Mouse (Mus musculus): Measurements from ENCODE around the gene Dpp3. TPM values are rescaled to one million over a fixed set of nuclear protein-coding genes. Genes with fewer than 3 reads are reported as not detected.
A peak's percentile ranks its signal among the peaks of the same experiment; 100 is the strongest.
"Not testable (repeated sequence)": the region's sequence is repeated elsewhere in the genome, so short reads cannot be mapped to it uniquely, and the experiment has no call there.

Gene Dpp3
- polyA plus RNA-seq (2015; fragmentation: Nextera tagmentation; extraction: Ambion mirVana): 107 and 122 TPM in 2 replicates

GRCm38 (mm10) chr19:4927904-4928531 lies at the start of gene Dpp3:
Gene Dpp3 (minus strand): TSS chr19:4928287.
- H3K36me3 ChIP-seq: peaks cover 19% of the 10 kb centered on the region
- peak; percentile 99 for ATAC-seq (ENCODE audit: insufficient read depth, low FRiP score, low read depth)
- under 1% methylated on average over 32 of the region's 32 CpGs for WGBS

GRCm38 (mm10) chr19:4968236-4968635 lies 40.1 kb upstream of the Dpp3 start:
- no peaks in the 10 kb centered on the region for H3K4me1 ChIP-seq
- peaks cover 10% of the 10 kb centered on the region for H3K36me3 ChIP-seq
- no peak overlapping the region for H3K4me3 ChIP-seq (replicated peaks)
- H3K9me3 ChIP-seq: no peaks in the 10 kb centered on the region
- H3K4me2 ChIP-seq: no peak overlapping the region
- ATAC-seq (ENCODE audit: insufficient read depth, low FRiP score, low read depth): no peak
- WGBS: 61% methylated on average over 2 of the region's 2 CpGs
- H3K27ac ChIP-seq: no peak overlapping the region
- H3K9ac ChIP-seq: no peak overlapping the region
- H3K27me3 ChIP-seq (replicated peaks): no peaks in the 10 kb centered on the region

More at GRCm38 (mm10) chr19:4927904-4928531, at the start of gene Dpp3:
- Histone ChIP-seq H3K9ac (peak within 1 kb of the TSS; percentile 60), H3K4me1 (peaks cover 14% of the 10 kb centered on the region), H3K9me3 (no peaks in the 10 kb centered on the region), H3K27me3 (replicated peaks) (no peaks in the 10 kb centered on the region), H3K4me2 (peak within 1 kb of the TSS; percentile 73), H3K4me3 (replicated peaks) (peak within 1 kb of the TSS; percentile 70), H3K27ac (peak within 1 kb of the TSS; percentile 64; the same call in 1 of the 2 replicates)

- peak within 1 kb of the TSS; percentile 98 for H3K4me3 ChIP-seq (replicated peaks)
- ATAC-seq (ENCODE audit: insufficient read depth, low FRiP score, low read depth): peak; percentile 97
- H3K27ac ChIP-seq: peak within 1 kb of the TSS; percentile 84
- H3K4me1 ChIP-seq: peaks cover 7% of the 10 kb centered on the region; the same call in 1 of the 2 replicates
- under 1% methylated on average over 34 of the region's 34 CpGs for WGBS
- H3K36me3 ChIP-seq: peaks cover 10% of the 10 kb centered on the region
- H3K4me2 ChIP-seq: peak within 1 kb of the TSS; percentile 66
- H3K9me3 ChIP-seq: no peaks in the 10 kb centered on the region
- peak within 1 kb of the TSS; percentile 85 for H3K9ac ChIP-seq
- H3K27me3 ChIP-seq (replicated peaks): no peaks in the 10 kb centered on the region
These were observed 34.0 kb upstream of the Dpp3 start, which contains the start of gene Mrpl11 for GRCm38 (mm10) chr19:4961928-4962601. Gene Mrpl11 (plus strand): TSS chr19:4962147.

- not testable (repeated sequence) for H3K4me3 ChIP-seq (replicated peaks); H3K27ac ChIP-seq; H3K9me3 ChIP-seq; H3K27me3 ChIP-seq (replicated peaks); H3K4me2 ChIP-seq; ATAC-seq (ENCODE audit: insufficient read depth, low FRiP score, low read depth); H3K9ac ChIP-seq; H3K4me1 ChIP-seq; H3K36me3 ChIP-seq
- 79% methylated on average over 9 of the region's 9 CpGs for WGBS
These were observed 20.6 kb upstream of the Dpp3 start for GRCm38 (mm10) chr19:4948641-4949040.

GRCm38 (mm10) chr19:4945540-4945939 lies 17.5 kb upstream of the Dpp3 start:
- 44% methylated on average over 6 of the region's 6 CpGs for WGBS
- Histone ChIP-seq H3K9ac (no peak overlapping the region), H3K4me1 (0 out of 2 replicates have a peak, but pooled peaks cover 5% of the 10 kb centered on the region), H3K4me3 (replicated peaks) (no peak overlapping the region), H3K4me2 (no peak overlapping the region), H3K9me3 (no peaks in the 10 kb centered on the region), H3K27ac (no peak overlapping the region), H3K27me3 (replicated peaks) (0 out of 2 replicates have a peak, but pooled peaks cover 4% of the 10 kb centered on the region), H3K36me3 (no peaks in the 10 kb centered on the region)
- no peak for ATAC-seq (ENCODE audit: insufficient read depth, low FRiP score, low read depth)

GRCm38 (mm10) chr19:4943253-4943588 lies 15.1 kb upstream of the Dpp3 start:
- WGBS: 6% methylated on average over 13 of the region's 13 CpGs
- Histone ChIP-seq H3K4me2 (peak overlapping the region; percentile 96), H3K27ac (no peak overlapping the region), H3K4me3 (replicated peaks) (peak overlapping the region; percentile 66), H3K9me3 (no peaks in the 10 kb centered on the region), H3K4me1 (0 out of 2 replicates have a peak, but pooled peaks cover 5% of the 10 kb centered on the region), H3K36me3 (no peaks in the 10 kb centered on the region), H3K9ac (no peak overlapping the region), H3K27me3 (replicated peaks) (0 out of 2 replicates have a peak, but pooled peaks cover 4% of the 10 kb centered on the region)
- ATAC-seq (ENCODE audit: insufficient read depth, low FRiP score, low read depth): peak; percentile 44; the same call in 1 of the 2 replicates

- H3K4me1 ChIP-seq: 0 out of 2 replicates have a peak, but pooled peaks cover 5% of the 10 kb centered on the region
- H3K36me3 ChIP-seq: no peaks in the 10 kb centered on the region
- H3K9me3 ChIP-seq: no peaks in the 10 kb centered on the region
- H3K4me2 ChIP-seq: peak within 1 kb of the TSS; percentile 96
- under 1% methylated on average over 52 of the region's 55 CpGs for WGBS
- H3K9ac ChIP-seq: peak within 1 kb of the TSS; percentile 45; the same call in 1 of the 2 replicates
- H3K27ac ChIP-seq: no peak within 1 kb of the TSS
- peak; percentile 97 for ATAC-seq (ENCODE audit: insufficient read depth, low FRiP score, low read depth)
- H3K27me3 ChIP-seq (replicated peaks): 0 out of 2 replicates have a peak, but pooled peaks cover 4% of the 10 kb centered on the region
- peak within 1 kb of the TSS; percentile 66 for H3K4me3 ChIP-seq (replicated peaks)
These were observed 14.6 kb upstream of the Dpp3 start, which contains the start of gene Peli3 for GRCm38 (mm10) chr19:4942551-4943252. Gene Peli3 (minus strand): TSS chr19:4943127.

- Histone ChIP-seq H3K27ac (no peak overlapping the region), H3K9ac (no peak overlapping the region), H3K4me3 (replicated peaks) (no peak overlapping the region), H3K4me2 (no peak overlapping the region), H3K9me3 (no peaks in the 10 kb centered on the region), H3K4me1 (0 out of 2 replicates have a peak, but pooled peaks cover 5% of the 10 kb centered on the region), H3K27me3 (replicated peaks) (0 out of 2 replicates have a peak, but pooled peaks cover 4% of the 10 kb centered on the region), H3K36me3 (no peaks in the 10 kb centered on the region)
- no peak for ATAC-seq (ENCODE audit: insufficient read depth, low FRiP score, low read depth)
- WGBS: 88% methylated on average over 17 of the region's 17 CpGs
These were observed 9.6 kb upstream of the Dpp3 start for GRCm38 (mm10) chr19:4937444-4938310.

- no peaks in the 10 kb centered on the region for H3K4me1 ChIP-seq
- H3K4me3 ChIP-seq (replicated peaks): no peak overlapping the region
- H3K9ac ChIP-seq: no peak overlapping the region
- ATAC-seq (ENCODE audit: insufficient read depth, low FRiP score, low read depth): no peak
- no peaks in the 10 kb centered on the region for H3K36me3 ChIP-seq
- 0 out of 2 replicates have a peak, but pooled peaks cover 4% of the 10 kb centered on the region for H3K27me3 ChIP-seq (replicated peaks)
- no peak overlapping the region for H3K27ac ChIP-seq
- H3K4me2 ChIP-seq: no peak overlapping the region
- no peaks in the 10 kb centered on the region for H3K9me3 ChIP-seq
- 74% methylated on average over 2 of the region's 2 CpGs for WGBS
These were observed 8.8 kb upstream of the Dpp3 start for GRCm38 (mm10) chr19:4936896-4937295.

GRCm38 (mm10) chr19:4928781-4929180 lies 694 bp upstream of the Dpp3 start:
- Histone ChIP-seq H3K9ac (0 out of 2 replicates have a peak overlapping the region, but pooled peaks have one; percentile 60), H3K9me3 (no peaks in the 10 kb centered on the region), H3K4me3 (replicated peaks) (peak overlapping the region; percentile 70), H3K4me2 (peak overlapping the region; percentile 73), H3K27ac (peak overlapping the region; percentile 64; the same call in 1 of the 2 replicates), H3K36me3 (peaks cover 11% of the 10 kb centered on the region; the same call in 1 of the 2 replicates), H3K27me3 (replicated peaks) (no peaks in the 10 kb centered on the region), H3K4me1 (peaks cover 14% of the 10 kb centered on the region)
- ATAC-seq (ENCODE audit: insufficient read depth, low FRiP score, low read depth): no peak
- 59% methylated on average over 5 of the region's 5 CpGs for WGBS
